Mouse (Mus musculus) megakaryocyte-erythroid progenitor cell, adult 5 weeks (primary cell): Measurements from ENCODE around the gene Nudt3. TPM values are rescaled to one million over a fixed set of nuclear protein-coding genes. Genes with fewer than 3 reads are reported as not detected.

Experiments
- polyA plus RNA-seq: library from polyadenylated mRNA; stranded (reverse); fragments of >175 nt; gene quantifications from 2 replicates; pipeline ENCODE4 v1.2.3, GENCODE M21; 2012

The Nudt3 gene
- 188 and 237 TPM in 2 replicates for polyA plus RNA-seq

GRCm38 (mm10) chr17:27623360-27624326 lies at the start of gene Nudt3:
Gene Nudt3 (minus strand): TSS chr17:27623495.

GRCm38 (mm10) chr17:27655089-27656010 lies 32.1 kb upstream of the Nudt3 start, which contains the start of gene Pacsin1:
Gene Pacsin1 (plus strand): TSS chr17:27655509.

GRCm38 (mm10) chr17:27636132-27637020 lies 13.1 kb upstream of the Nudt3 start, which contains the start of gene Rps10:
Gene Rps10 (minus strand): TSS chr17:27636669.

GRCm38 (mm10) chr17:27634871-27635574 lies 11.7 kb upstream of the Nudt3 start, which contains the start of gene RPS10-NUDT3:
Gene RPS10-NUDT3 (minus strand): TSS chr17:27635222.

GRCm38 (mm10) chr17:27565163-27565941 lies 57.9 kb downstream of the Nudt3 start, which contains the start of gene AI413582:
Gene AI413582 (minus strand): TSS chr17:27565756.

GRCm38 (mm10) chr17:27556315-27557011 lies 66.8 kb downstream of the Nudt3 start, which contains the start of gene Hmga1:
Gene Hmga1 (plus strand): TSS chr17:27556497.

Other genes with a start within 250 kb of the Nudt3 start
- gene Grm4, start 102.1 kb downstream of the Nudt3 start, polyA plus RNA-seq, result 0.02 and 0.07 TPM in 2 replicates
- 2,032 and 2,480 TPM in 2 replicates for gene Hmga1, start 67.0 kb downstream of the Nudt3 start, polyA plus RNA-seq
- gene AI413582, start 57.7 kb downstream of the Nudt3 start, polyA plus RNA-seq, result 78.5 and 107 TPM in 2 replicates
- not detected in 2 replicates for gene RPS10-NUDT3, start 11.7 kb upstream of the Nudt3 start, polyA plus RNA-seq
- 3,162 and 3,167 TPM in 2 replicates for gene Rps10, start 13.2 kb upstream of the Nudt3 start, polyA plus RNA-seq
- 0.49 and 0.80 TPM in 2 replicates for gene Pacsin1, start 32.0 kb upstream of the Nudt3 start, polyA plus RNA-seq
- 0.39 TPM in 1 of 2 replicates, not detected in the other for gene Spdef, start 105.5 kb upstream of the Nudt3 start, polyA plus RNA-seq
- gene D17Wsu92e, start 197.2 kb upstream of the Nudt3 start, polyA plus RNA-seq, result 56.1 and 64.2 TPM in 2 replicates
- 395 and 434 TPM in 2 replicates for gene Snrpc, start 214.7 kb upstream of the Nudt3 start, polyA plus RNA-seq
- gene Uhrf1bp1, start 232.9 kb upstream of the Nudt3 start, polyA plus RNA-seq, result 11.3 and 12.2 TPM in 2 replicates